Mouse (Mus musculus) CH12.LX (cell line): Measurements from ENCODE around the gene Dglucy. TPM values are rescaled to one million over a fixed set of nuclear protein-coding genes. Genes with fewer than 3 reads are reported as not detected.

Experiments used
- DNase-seq: peaks from one replicate; pipeline ENCODE4 v3.0.0-alpha.2; 2013; ENCODE audit errors: extremely low read depth
- H3K27ac ChIP-seq: 2 replicates; pipeline ENCODE4 v1.5.1; 2012; ENCODE audit warnings: low read depth, mild to moderate bottlenecking, control low read depth, moderate library complexity; ENCODE audit not compliant: insufficient read depth
- H3K27me3 ChIP-seq: replicated peaks from 2 replicates; pipeline ENCODE3; 2012; ENCODE audit warnings: inconsistent platforms
- H3K36me3 ChIP-seq, 2 experiments: replicated peaks in 1 of 2; 2 replicates each; pipeline versions ENCODE3 to v1.6.1; 2012; ENCODE audit warnings: inconsistent platforms in 1 of 2, low read length in 1 of 2, mild to moderate bottlenecking in 1 of 2, mixed read lengths in 1 of 2, moderate library complexity in 1 of 2; ENCODE audit not compliant: control insufficient read depth in 1 of 2, insufficient read depth in 1 of 2
- H3K4me1 ChIP-seq, 2 experiments: 2 replicates each; pipeline ENCODE4 v1.6.1; 2012; ENCODE audit warnings: inconsistent platforms in 1 of 2, moderate library complexity in 1 of 2; ENCODE audit not compliant: insufficient read depth in 2 of 2, control insufficient read depth in 1 of 2
- H3K4me2 ChIP-seq: 2 replicates; pipeline ENCODE4 v1.6.1; 2012; ENCODE audit warnings: low read depth, mild to moderate bottlenecking, control low read depth; ENCODE audit not compliant: poor library complexity, insufficient read depth, severe bottlenecking
- H3K4me3 ChIP-seq, 3 experiments: fragments of 150-350 bp in 1 of 3; sonication (generic) in 1 of 3; replicated peaks in 1 of 3; 2 replicates each; pipeline versions ENCODE3 to v1.5.1; 2011 to 2012; ENCODE audit warnings: low read depth in 2 of 3, low read length in 2 of 3, mild to moderate bottlenecking in 2 of 3, moderate library complexity in 2 of 3, control low read depth in 1 of 3, improper control_type of control experiment in 1 of 3, inconsistent platforms in 1 of 3, mixed read lengths in 1 of 3; ENCODE audit not compliant: poor library complexity in 1 of 3
- H3K79me2 ChIP-seq: replicated peaks from 2 replicates; pipeline ENCODE4 v1.6.1; 2012; ENCODE audit warnings: mild to moderate bottlenecking, moderate library complexity; ENCODE audit not compliant: control insufficient read depth, poor library complexity, insufficient read depth, severe bottlenecking; ENCODE audit errors: extremely low read depth
- H3K9ac ChIP-seq: 2 replicates; pipeline ENCODE4 v1.6.1; 2012; ENCODE audit warnings: low read depth, mild to moderate bottlenecking, control low read depth, moderate library complexity; ENCODE audit not compliant: insufficient read depth
- H3K9me3 ChIP-seq: replicated peaks from 2 replicates; pipeline ENCODE3; 2012; ENCODE audit warnings: low read length, inconsistent platforms, mixed read lengths
- BHLHE40 ChIP-seq: IDR thresholded peaks from 2 replicates; pipeline ENCODE4 v1.6.1; 2011; ENCODE audit warnings: mild to moderate bottlenecking, low read depth, low read length, improper control_type of control experiment
- CTCF ChIP-seq, 2 experiments: IDR thresholded peaks in 1 of 2; conservative IDR thresholded peaks in 1 of 2; 2 replicates each; pipeline ENCODE4 v1.5.1; 2011 to 2012; ENCODE audit warnings: low read depth in 2 of 2, low read length in 2 of 2, improper control_type of control experiment in 1 of 2, inconsistent platforms in 1 of 2, mild to moderate bottlenecking in 1 of 2, moderate library complexity in 1 of 2
- ELF1 ChIP-seq: IDR thresholded peaks from 2 replicates; pipeline ENCODE4 v1.6.1; 2014; ENCODE audit warnings: low read depth, mild to moderate bottlenecking, inconsistent platforms, low read length, improper control_type of control experiment
- EP300 ChIP-seq: IDR thresholded peaks from 2 replicates; pipeline ENCODE4 v1.6.1; 2011; ENCODE audit warnings: low read length, improper control_type of control experiment
- GABPA ChIP-seq: IDR thresholded peaks from 2 replicates; pipeline ENCODE4 v1.6.1; 2012; ENCODE audit warnings: low read depth, low read length, improper control_type of control experiment, inconsistent platforms; ENCODE audit not compliant: insufficient replicate concordance
- JUN ChIP-seq: IDR thresholded peaks from 2 replicates; pipeline ENCODE4 v1.6.1; 2011; ENCODE audit warnings: low read depth, mild to moderate bottlenecking, low read length, improper control_type of control experiment, moderate library complexity; ENCODE audit not compliant: insufficient read depth
- JUND ChIP-seq: conservative IDR thresholded peaks from 2 replicates; pipeline ENCODE4 v1.6.1; 2011; ENCODE audit warnings: low read depth, low read length, improper control_type of control experiment
- KAT2A ChIP-seq: IDR thresholded peaks from 2 replicates; pipeline ENCODE4 v1.6.1; 2012; ENCODE audit warnings: low read length, improper control_type of control experiment, inconsistent platforms; ENCODE audit not compliant: insufficient replicate concordance
- MAX ChIP-seq: IDR thresholded peaks from 2 replicates; pipeline ENCODE4 v1.6.1; 2011; ENCODE audit warnings: low read length, improper control_type of control experiment
- MAZ ChIP-seq: IDR thresholded peaks from 2 replicates; pipeline ENCODE4 v1.6.1; 2012; ENCODE audit warnings: low read depth, mild to moderate bottlenecking, inconsistent platforms, low read length, improper control_type of control experiment, moderate library complexity
- MXI1 ChIP-seq: IDR thresholded peaks from 2 replicates; pipeline ENCODE4 v1.6.1; 2011; ENCODE audit warnings: mild to moderate bottlenecking, low read depth, low read length, improper control_type of control experiment
- NRF1 ChIP-seq: IDR thresholded peaks from 2 replicates; pipeline ENCODE4 v1.6.1; 2014; ENCODE audit warnings: low read depth, mild to moderate bottlenecking, inconsistent platforms, low read length, improper control_type of control experiment, moderate library complexity
- POLR2AphosphoS2 ChIP-seq: IDR thresholded peaks from 2 replicates; pipeline ENCODE4 v1.6.1; 2011; ENCODE audit warnings: low read depth, low read length, improper control_type of control experiment
- SMC3 ChIP-seq: IDR thresholded peaks from 2 replicates; pipeline ENCODE4 v1.6.1; 2011; ENCODE audit warnings: low read depth, low read length, improper control_type of control experiment
- TCF12 ChIP-seq: IDR thresholded peaks from 2 replicates; pipeline ENCODE4 v1.6.1; 2014; ENCODE audit warnings: low read depth, mild to moderate bottlenecking, inconsistent platforms, low read length, improper control_type of control experiment
- ZC3H11A ChIP-seq: IDR thresholded peaks from 2 replicates; pipeline ENCODE4 v1.6.1; 2012; ENCODE audit warnings: low read depth, mild to moderate bottlenecking, inconsistent platforms, low read length, improper control_type of control experiment
- ZKSCAN1 ChIP-seq: IDR thresholded peaks from 2 replicates; pipeline ENCODE4 v1.6.1; 2012; ENCODE audit warnings: low read depth, inconsistent platforms, low read length, improper control_type of control experiment, borderline replicate concordance
- dilution Hi-C: fragments of 300-500 bp; cut with MboI; formaldehyde crosslinking; loops from 2 replicates; pipeline ENCODE4 v1.14.3; 2020; ENCODE audit warnings: low sequenced_read_pairs; ENCODE audit not compliant: extremely low pct_unique_long_range_greater_than_20kb, extremely low pct_ligation_motif_present
- in situ Hi-C: fragments of 300-500 bp; cut with MboI; formaldehyde crosslinking; loops from 3 replicates; pipeline ENCODE4 v1.14.3; 2019; ENCODE audit warnings: low sequenced_read_pairs, low pct_ligation_motif_present, low pct_unique_long_range_greater_than_20kb, mixed read lengths
- polyA plus RNA-seq: library from polyadenylated mRNA; unstranded; fragments of >175 nt; gene quantifications from 2 replicates; pipeline ENCODE4 v1.2.1, GENCODE M21; 2012; ENCODE audit warnings: low read depth; ENCODE audit not compliant: insufficient read length
- total RNA-seq, 2 experiments: library from RNA; depleted of rRNA; stranded (reverse); fragments of 300-350 nt in 1 of 2; fragments of >200 nt in 1 of 2; gene quantifications; 2 replicates each; pipeline ENCODE4 v1.2.3; 2012 to 2014

Gene Dglucy
- total and polyA plus RNA-seq, 3 experiments, result 5.5 to 20.6 (median 10.1) TPM

DNA sequence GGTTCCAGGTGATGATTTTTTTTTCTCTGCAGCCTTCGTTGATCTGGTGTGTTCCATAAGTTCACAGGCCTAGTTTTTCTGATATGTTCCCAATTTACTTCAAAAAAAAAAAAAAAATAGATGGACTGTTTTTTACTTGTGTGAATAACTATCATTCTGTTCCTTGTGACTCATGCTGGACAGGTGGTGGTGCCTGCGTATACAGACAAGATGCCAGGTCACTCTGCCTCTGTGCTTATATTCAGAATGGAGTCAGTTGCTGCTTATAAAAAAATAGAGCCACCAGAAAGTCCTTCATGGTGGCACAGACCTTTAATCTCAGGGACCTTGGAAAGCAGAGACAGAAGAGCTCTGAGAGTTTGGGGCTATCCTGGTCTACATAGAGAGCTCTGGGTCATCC lies 43.3 kb upstream of the Dglucy start:
- Histone ChIP-seq H3K36me3 (no peaks in the 10 kb centered on the region), H3K79me2 (no peaks in the 10 kb centered on the region), H3K27ac (no peak overlapping the region), H3K9me3 (no peaks in the 10 kb centered on the region)
- DNase-seq, result no peak
- TF ChIP-seq KAT2A, result no peak
- no peak for TF ChIP-seq ZKSCAN1
- no peak for TF ChIP-seq ZC3H11A
- TF ChIP-seq JUND, result no peak
- TF ChIP-seq GABPA, result no peak
- no peak for TF ChIP-seq SMC3
- TF ChIP-seq POLR2AphosphoS2, result no peak
- TF ChIP-seq, all 38 proteins: peak for 0
- H3K27me3 ChIP-seq, result no peaks in the 10 kb centered on the region
- H3K4me1 ChIP-seq, result peaks cover 6 to 30% of the 10 kb centered on the region in 2 experiments; a peak in 3 of 4 replicates
- H3K4me2 ChIP-seq, result no peak overlapping the region
- in situ Hi-C loops, result no loop called here
- dilution Hi-C loops, result no loop called here
- no peak overlapping the region for H3K4me3 ChIP-seq
- H3K9ac ChIP-seq, result no peak overlapping the region

DNA sequence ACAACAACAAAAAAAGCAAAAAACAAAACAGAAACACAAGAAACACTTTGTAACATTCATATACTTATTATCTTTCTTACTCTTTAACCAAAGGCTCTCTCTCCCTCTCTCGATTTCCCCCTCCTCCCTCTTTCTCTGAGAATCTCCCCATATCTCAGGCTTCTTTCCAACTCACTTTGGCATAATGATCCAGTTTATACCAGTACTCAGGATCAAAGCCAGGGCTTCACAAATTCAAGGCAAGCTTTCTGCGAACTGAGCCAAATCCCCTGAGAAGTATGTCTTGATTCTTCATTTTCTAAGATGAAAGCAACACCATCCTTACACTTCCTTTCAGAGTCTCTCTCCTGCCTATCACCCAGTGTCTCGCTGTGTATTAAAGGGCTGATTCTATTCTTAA lies 40.4 kb upstream of the Dglucy start:
- no peak for DNase-seq
- H3K9me3 ChIP-seq, result peaks cover 5% of the 10 kb centered on the region
- no peak for TF ChIP-seq NRF1
- TF ChIP-seq JUN, result no peak
- TF ChIP-seq SMC3, result no peak
- no peak for TF ChIP-seq MAZ
- no peak for TF ChIP-seq TCF12
- no peak for TF ChIP-seq EP300
- no peak for TF ChIP-seq ELF1
- TF ChIP-seq BHLHE40, result no peak
- no peak for TF ChIP-seq MAX
- no peak for TF ChIP-seq MXI1
- no peak for TF ChIP-seq CTCF (conservative IDR thresholded peaks at IDR 0.05 in 1 of 2, IDR thresholded peaks at IDR 0.05 in 1 of 2; ENCODE audit: low read depth in 2 of 2, low read length in 2 of 2)
- TF ChIP-seq KAT2A, result no peak
- no peaks in the 10 kb centered on the region for H3K36me3 ChIP-seq
- in situ Hi-C loops (no loop called here), dilution Hi-C loops (no loop called here)
- no peak overlapping the region for H3K4me2 ChIP-seq
- H3K4me1 ChIP-seq, result peaks cover 4 to 22% of the 10 kb centered on the region in 2 experiments; a peak in 3 of 4 replicates
- no peaks in the 10 kb centered on the region for H3K79me2 ChIP-seq
- H3K27ac ChIP-seq, result no peak overlapping the region
- no peaks in the 10 kb centered on the region for H3K27me3 ChIP-seq
- no peak overlapping the region for H3K4me3 ChIP-seq
- H3K9ac ChIP-seq, result no peak overlapping the region
